Mouse (Mus musculus) left cerebral cortex, adult 2 months (tissue): ENCODE data around the gene Nell2. TPM values are rescaled to one million over a fixed set of nuclear protein-coding genes. Genes with fewer than 3 reads are reported as not detected.
A peak's percentile ranks its signal among the peaks of the same experiment; 100 is the strongest.

Experiments
- DNase-seq, 2 experiments: peaks; one replicate each; pipeline ENCODE4 v3.0.0; 2021 to 2022; ENCODE audit warnings: low spot score in 2 of 2, mixed read lengths in 1 of 2; ENCODE audit errors: extremely low spot score in 1 of 2
- H3K27ac ChIP-seq: fragments of 200-600 bp; 2 replicates; pipeline ENCODE4 v1.8.1; 2022
- H3K4me3 ChIP-seq: fragments of 200-600 bp; 2 replicates; pipeline ENCODE4 v1.8.1; 2022
- CTCF ChIP-seq: fragments of 200-600 bp; IDR thresholded peaks from 2 replicates; pipeline ENCODE4 v1.8.1; 2022; ENCODE audit warnings: antibody characterized with exemption, mild to moderate bottlenecking, moderate library complexity
- intact Hi-C: fragments of 180-260 bp; cut with DNase I; formaldehyde crosslinking; loops from one replicate; pipeline ENCODE4 v1.15.1; 2025
- total RNA-seq, 2 experiments: library from RNA; stranded (reverse); gene quantifications; 2 replicates each; pipeline ENCODE4 v1.2.3; 2021

The Nell2 gene
- total RNA-seq, 2 experiments from 2014 or later = 466 to 500 TPM

GRCm38 (mm10) chr15:95473976-95474375, 54.4 kb downstream of the Nell2 start:
- Histone ChIP-seq H3K4me3 (no peak overlapping the region), H3K27ac (peak overlapping the region; percentile 71)
- DNase-seq = no peak
- intact Hi-C loops = loop anchor here (1.0 to 5.0 kb wide), 2 partner anchors 14 to 53 kb away; partner anchors contain the start of gene Nell2
- TF ChIP-seq CTCF = no peak

- H3K4me3 ChIP-seq = no peak overlapping the region
- no peak for TF ChIP-seq CTCF
- DNase-seq = no peak
- intact Hi-C loops = no loop called here
- H3K27ac ChIP-seq = no peak overlapping the region; the same call in 1 of the 2 replicates
Observed at GRCm38 (mm10) chr15:95467195-95467594, 61.2 kb downstream of the Nell2 start.

GRCm38 (mm10) chr15:95460041-95460566, 68.3 kb downstream of the Nell2 start:
- TF ChIP-seq CTCF = no peak
- intact Hi-C loops = no loop called here
- H3K27ac ChIP-seq = peak overlapping the region; percentile 44; the same call in 1 of the 2 replicates
- no peak overlapping the region for H3K4me3 ChIP-seq
- no peak for DNase-seq

GRCm38 (mm10) chr15:95444586-95444985, 83.8 kb downstream of the Nell2 start:
- DNase-seq = no peak
- TF ChIP-seq CTCF = no peak
- no peak overlapping the region for H3K27ac ChIP-seq
- intact Hi-C loops = no loop called here
- no peak overlapping the region for H3K4me3 ChIP-seq

GRCm38 (mm10) chr15:95437740-95438139, 90.6 kb downstream of the Nell2 start:
- DNase-seq = no peak
- intact Hi-C loops = no loop called here
- no peak overlapping the region for H3K4me3 ChIP-seq
- no peak for TF ChIP-seq CTCF
- no peak overlapping the region for H3K27ac ChIP-seq

- no peak overlapping the region for H3K4me3 ChIP-seq
- TF ChIP-seq CTCF = no peak
- no peak overlapping the region for H3K27ac ChIP-seq
- no peak for DNase-seq
- intact Hi-C loops = no loop called here
Observed at GRCm38 (mm10) chr15:95436261-95436660, 92.1 kb downstream of the Nell2 start.

GRCm38 (mm10) chr15:95431156-95431799, 97.1 kb downstream of the Nell2 start:
- intact Hi-C loops = loop anchor here (5.0 kb wide), 1 partner anchor 56 kb away; no protein-coding TSS in a partner anchor
- H3K27ac ChIP-seq = peak overlapping the region; percentile 24; the same call in 1 of the 2 replicates
- no peak for TF ChIP-seq CTCF
- H3K4me3 ChIP-seq = no peak overlapping the region
- DNase-seq = no peak

- no peak; the same call in 1 of the 2 replicates for TF ChIP-seq CTCF
- Histone ChIP-seq H3K4me3 (no peak overlapping the region), H3K27ac (peak overlapping the region; percentile 76)
- intact Hi-C loops = loop anchor here (5.0 kb wide), 2 partner anchors 57 to 97 kb away; partner anchors contain the start of gene Nell2
- peak; percentile 18 to 40 for DNase-seq
Observed at GRCm38 (mm10) chr15:95430000-95430399, 98.4 kb downstream of the Nell2 start.

GRCm38 (mm10) chr15:95428003-95428663, 100.2 kb downstream of the Nell2 start:
- H3K4me3 ChIP-seq = no peak overlapping the region
- TF ChIP-seq CTCF = no peak
- intact Hi-C loops = loop anchor here (5.0 kb wide), 1 partner anchor 99 kb away; the partner anchor contains the start of gene Nell2
- H3K27ac ChIP-seq = no peak overlapping the region
- no peak for DNase-seq

GRCm38 (mm10) chr15:95425085-95425484, 103.3 kb downstream of the Nell2 start:
- intact Hi-C loops = loop anchor here (5.0 kb wide), 1 partner anchor 102 kb away; the partner anchor contains the start of gene Nell2
- H3K27ac ChIP-seq = no peak overlapping the region
- TF ChIP-seq CTCF = no peak
- DNase-seq = no peak
- no peak overlapping the region for H3K4me3 ChIP-seq

- no peak overlapping the region for H3K4me3 ChIP-seq
- no peak for TF ChIP-seq CTCF
- no peak for DNase-seq
- intact Hi-C loops = no loop called here
- H3K27ac ChIP-seq = no peak overlapping the region
Observed at GRCm38 (mm10) chr15:95422226-95422950, 106.0 kb downstream of the Nell2 start.
